Mouse (Mus musculus) lung, embryonic 16.5 days (tissue): Measurements from ENCODE around the gene Iqsec1. TPM values are rescaled to one million over a fixed set of nuclear protein-coding genes. Genes with fewer than 3 reads are reported as not detected.
"Not testable (repeated sequence)": the region's sequence is repeated elsewhere in the genome, so short reads cannot be mapped to it uniquely, and the experiment has no call there.

Experiments used
- ATAC-seq: fragments of 200-750 bp; cut with Nextera tagmentation; 2 replicates; pipeline ENCODE4 v1.8.0; 2017; ENCODE audit warnings: low read depth, mild to moderate bottlenecking, moderate library complexity
- H3K27ac ChIP-seq: fragments of 300-500 bp; sonication (generic); 2 replicates; pipeline ENCODE4 v1.5.1; 2014; ENCODE audit warnings: mild to moderate bottlenecking, control low read depth, low read length
- H3K27me3 ChIP-seq: fragments of 300-500 bp; sonication (generic); 2 replicates; pipeline ENCODE4 v1.6.1; 2014; ENCODE audit warnings: low read depth, low read length, mixed read lengths; ENCODE audit not compliant: control insufficient read depth, insufficient read depth
- H3K36me3 ChIP-seq: fragments of 300-500 bp; sonication (generic); 2 replicates; pipeline ENCODE4 v1.6.1; 2014; ENCODE audit warnings: low read length; ENCODE audit not compliant: control insufficient read depth, insufficient read depth
- H3K4me1 ChIP-seq: fragments of 300-500 bp; sonication (generic); replicated peaks from 2 replicates; pipeline ENCODE4 v1.6.1; 2014; ENCODE audit warnings: low read length, mixed read lengths; ENCODE audit not compliant: control insufficient read depth, insufficient read depth
- H3K4me2 ChIP-seq: fragments of 300-500 bp; sonication (generic); 2 replicates; pipeline ENCODE4 v1.6.1; 2014; ENCODE audit warnings: low read depth, low read length, control low read depth
- H3K4me3 ChIP-seq: fragments of 300-500 bp; sonication (generic); 2 replicates; pipeline ENCODE4 v1.5.1; 2014; ENCODE audit warnings: mild to moderate bottlenecking, low read length, control low read depth
- H3K9ac ChIP-seq: fragments of 300-500 bp; sonication (generic); 2 replicates; pipeline ENCODE4 v1.6.1; 2014; ENCODE audit warnings: low read length, control low read depth
- H3K9me3 ChIP-seq: fragments of 300-500 bp; sonication (generic); 2 replicates; pipeline ENCODE4 v1.6.1; 2016; ENCODE audit warnings: low read length; ENCODE audit not compliant: control insufficient read depth
- WGBS: fragments of 180-500 bp; shearing (Covaris S2); extraction: QIAGEN DNeasy Blood & Tissue Kit; methylation state at CpG from one replicate; pipeline ENCODE4 v1.1.7; 2014; 5-methylcytosine and 5-hydroxymethylcytosine counted together
- polyA plus RNA-seq: library from polyadenylated mRNA; unstranded; fragments of >200 nt; fragmentation: Nextera tagmentation; extraction: Ambion mirVana; gene quantifications from 2 replicates; pipeline ENCODE4 v1.2.1, GENCODE M21; 2015

Iqsec1 gene
- polyA plus RNA-seq, 1 experiment from 2014 or later, result 11.7 TPM

GRCm38 (mm10) chr6:90662148-90662547, 326.3 kb downstream of the Iqsec1 start:
- H3K4me3 ChIP-seq, result no peak overlapping the region
- no peak overlapping the region for H3K4me2 ChIP-seq
- H3K9me3 ChIP-seq, result no peaks in the 10 kb centered on the region
- WGBS, result 98% methylated on average over 5 of the region's 5 CpGs
- H3K27ac ChIP-seq, result no peak overlapping the region
- H3K4me1 ChIP-seq, result peaks cover 11% of the 10 kb centered on the region
- H3K36me3 ChIP-seq, result peaks cover 21% of the 10 kb centered on the region
- no peaks in the 10 kb centered on the region for H3K27me3 ChIP-seq
- no peak for ATAC-seq
- no peak overlapping the region for H3K9ac ChIP-seq

- H3K4me3 ChIP-seq, result no peak overlapping the region
- 73% methylated on average over 11 of the region's 11 CpGs for WGBS
- peak; percentile 6 for ATAC-seq
- H3K4me1 ChIP-seq, result peaks cover 11% of the 10 kb centered on the region
- H3K36me3 ChIP-seq, result peaks cover 15% of the 10 kb centered on the region
- no peaks in the 10 kb centered on the region for H3K27me3 ChIP-seq
- no peak overlapping the region for H3K4me2 ChIP-seq
- peak overlapping the region; percentile 26; the same call in 1 of the 2 replicates for H3K9ac ChIP-seq
- H3K9me3 ChIP-seq, result no peaks in the 10 kb centered on the region
- peak overlapping the region; percentile 64 for H3K27ac ChIP-seq
These were observed 327.5 kb downstream of the Iqsec1 start for GRCm38 (mm10) chr6:90661029-90661399.

- Histone ChIP-seq H3K4me1 (peaks cover 11% of the 10 kb centered on the region), H3K27me3 (no peaks in the 10 kb centered on the region), H3K9ac (peak overlapping the region; percentile 26; the same call in 1 of the 2 replicates), H3K36me3 (peaks cover 10% of the 10 kb centered on the region), H3K4me3 (no peak overlapping the region), H3K4me2 (no peak overlapping the region), H3K27ac (peak overlapping the region; percentile 64), H3K9me3 (no peaks in the 10 kb centered on the region)
- peak; percentile 88 for ATAC-seq
- 62% methylated on average over 20 of the region's 20 CpGs for WGBS
These were observed 328.0 kb downstream of the Iqsec1 start for GRCm38 (mm10) chr6:90660398-90661028.

GRCm38 (mm10) chr6:90659913-90660312, 328.6 kb downstream of the Iqsec1 start:
- Histone ChIP-seq H3K27ac (peak overlapping the region; percentile 64), H3K9me3 (no peaks in the 10 kb centered on the region), H3K4me2 (no peak overlapping the region), H3K36me3 (peaks cover 4% of the 10 kb centered on the region; the same call in 1 of the 2 replicates), H3K4me3 (no peak overlapping the region), H3K4me1 (peaks cover 11% of the 10 kb centered on the region), H3K27me3 (no peaks in the 10 kb centered on the region), H3K9ac (no peak overlapping the region)
- no peak for ATAC-seq
- WGBS, result 50% methylated on average over 2 of the region's 2 CpGs

- ATAC-seq, H3K27me3 ChIP-seq, H3K36me3 ChIP-seq, H3K4me2 ChIP-seq, H3K9ac ChIP-seq, H3K9me3 ChIP-seq, H3K4me3 ChIP-seq, H3K27ac ChIP-seq: not testable (repeated sequence)
- peaks cover 11% of the 10 kb centered on the region for H3K4me1 ChIP-seq
- WGBS, result 61% methylated on average over 2 of the region's 2 CpGs
These were observed 332.1 kb downstream of the Iqsec1 start for GRCm38 (mm10) chr6:90656344-90656850.

GRCm38 (mm10) chr6:90653736-90654135, 334.7 kb downstream of the Iqsec1 start:
- Histone ChIP-seq H3K4me2 (no peak overlapping the region), H3K9ac (no peak overlapping the region), H3K27ac (no peak overlapping the region), H3K4me1 (no peaks in the 10 kb centered on the region), H3K36me3 (no peaks in the 10 kb centered on the region), H3K27me3 (no peaks in the 10 kb centered on the region), H3K9me3 (peaks cover 4% of the 10 kb centered on the region), H3K4me3 (no peak overlapping the region)
- 33% methylated on average over 2 of the region's 2 CpGs for WGBS
- peak; percentile 40; the same call in 1 of the 2 replicates for ATAC-seq

GRCm38 (mm10) chr6:90650634-90651033, 337.9 kb downstream of the Iqsec1 start:
- Histone ChIP-seq H3K4me1 (no peaks in the 10 kb centered on the region), H3K9me3 (peaks cover 4% of the 10 kb centered on the region), H3K4me3 (no peak overlapping the region), H3K4me2 (no peak overlapping the region), H3K9ac (no peak overlapping the region), H3K27me3 (no peaks in the 10 kb centered on the region), H3K27ac (peak overlapping the region; percentile 36; the same call in 1 of the 2 replicates), H3K36me3 (no peaks in the 10 kb centered on the region)
- 27% methylated on average over 1 of the region's 1 CpGs for WGBS
- ATAC-seq, result peak; percentile 84

GRCm38 (mm10) chr6:90649279-90649678, 339.2 kb downstream of the Iqsec1 start:
- no peaks in the 10 kb centered on the region for H3K27me3 ChIP-seq
- no peak for ATAC-seq
- no peak overlapping the region for H3K4me2 ChIP-seq
- no peaks in the 10 kb centered on the region for H3K4me1 ChIP-seq
- no peak overlapping the region for H3K4me3 ChIP-seq
- H3K9ac ChIP-seq, result no peak overlapping the region
- no peak overlapping the region for H3K27ac ChIP-seq
- WGBS, result 59% methylated on average over 4 of the region's 4 CpGs
- no peaks in the 10 kb centered on the region for H3K36me3 ChIP-seq
- H3K9me3 ChIP-seq, result peaks cover 4% of the 10 kb centered on the region

GRCm38 (mm10) chr6:90648391-90648790, 340.1 kb downstream of the Iqsec1 start:
- H3K4me2 ChIP-seq, result no peak overlapping the region
- ATAC-seq, result no peak
- no peaks in the 10 kb centered on the region for H3K36me3 ChIP-seq
- no peak overlapping the region for H3K4me3 ChIP-seq
- H3K4me1 ChIP-seq, result no peaks in the 10 kb centered on the region
- H3K27ac ChIP-seq, result no peak overlapping the region
- peaks cover 4% of the 10 kb centered on the region for H3K9me3 ChIP-seq
- WGBS, result 95% methylated on average over 6 of the region's 6 CpGs
- H3K27me3 ChIP-seq, result no peaks in the 10 kb centered on the region
- H3K9ac ChIP-seq, result no peak overlapping the region
